Mouse (Mus musculus) erythroblast, embryonic 14.5 days (primary cell): ENCODE results near the gene Ppp1r10. TPM values are rescaled to one million over a fixed set of nuclear protein-coding genes. Genes with fewer than 3 reads are reported as not detected.

Experiments
- H3K27me3 ChIP-seq: 2 replicates; pipeline ENCODE4 v1.6.1; 2012; ENCODE audit warnings: inconsistent platforms; ENCODE audit not compliant: control insufficient read depth
- H3K36me3 ChIP-seq: 2 replicates; pipeline ENCODE4 v1.6.1; 2012; ENCODE audit warnings: mild to moderate bottlenecking, inconsistent platforms; ENCODE audit not compliant: control insufficient read depth
- H3K4me1 ChIP-seq: 2 replicates; pipeline ENCODE4 v1.6.1; 2012; ENCODE audit warnings: inconsistent platforms; ENCODE audit not compliant: control insufficient read depth
- H3K4me3 ChIP-seq: replicated peaks from 2 replicates; pipeline ENCODE3; 2012; ENCODE audit warnings: moderate library complexity, mild to moderate bottlenecking, inconsistent platforms
- H3K9me3 ChIP-seq: 2 replicates; pipeline ENCODE4 v1.6.1; 2012; ENCODE audit warnings: low read length, inconsistent platforms, mixed read lengths; ENCODE audit not compliant: control insufficient read depth
- GATA1 ChIP-seq: IDR thresholded peaks from 2 replicates; pipeline ENCODE4 v1.6.1; 2012; ENCODE audit warnings: low read length, inconsistent platforms, mixed read lengths
- TAL1 ChIP-seq: IDR thresholded peaks from 3 replicates; pipeline ENCODE4 v1.6.1; 2012; ENCODE audit warnings: low read length, inconsistent platforms, mixed read lengths
- polyA plus RNA-seq: library from polyadenylated mRNA; stranded (reverse); fragments of >175 nt; gene quantifications from 2 replicates; pipeline ENCODE4 v1.2.3, GENCODE M21; 2012

Gene Ppp1r10
- polyA plus RNA-seq, 1 experiment, result 6.3 TPM

- no peaks in the 10 kb centered on the region; the same call in 1 of the 2 replicates for H3K36me3 ChIP-seq
- peaks cover 31% of the 10 kb centered on the region for H3K27me3 ChIP-seq
- peaks cover 6% of the 10 kb centered on the region for H3K9me3 ChIP-seq
- TF ChIP-seq GATA1 (no peak), TAL1 (no peak)
- no peak overlapping the region for H3K4me3 ChIP-seq
- peaks cover 28% of the 10 kb centered on the region for H3K4me1 ChIP-seq
Measured at GRCm38 (mm10) chr17:35873774-35874519, 42.3 kb upstream of the Ppp1r10 start.

GRCm38 (mm10) chr17:35874721-35875120 is 41.5 kb upstream of the Ppp1r10 start:
- H3K36me3 ChIP-seq, result no peaks in the 10 kb centered on the region; the same call in 1 of the 2 replicates
- peaks cover 23% of the 10 kb centered on the region for H3K27me3 ChIP-seq
- peaks cover 25% of the 10 kb centered on the region for H3K4me1 ChIP-seq
- H3K4me3 ChIP-seq, result no peak overlapping the region
- peaks cover 6% of the 10 kb centered on the region for H3K9me3 ChIP-seq
- TF ChIP-seq TAL1 (no peak), GATA1 (no peak)

DNA sequence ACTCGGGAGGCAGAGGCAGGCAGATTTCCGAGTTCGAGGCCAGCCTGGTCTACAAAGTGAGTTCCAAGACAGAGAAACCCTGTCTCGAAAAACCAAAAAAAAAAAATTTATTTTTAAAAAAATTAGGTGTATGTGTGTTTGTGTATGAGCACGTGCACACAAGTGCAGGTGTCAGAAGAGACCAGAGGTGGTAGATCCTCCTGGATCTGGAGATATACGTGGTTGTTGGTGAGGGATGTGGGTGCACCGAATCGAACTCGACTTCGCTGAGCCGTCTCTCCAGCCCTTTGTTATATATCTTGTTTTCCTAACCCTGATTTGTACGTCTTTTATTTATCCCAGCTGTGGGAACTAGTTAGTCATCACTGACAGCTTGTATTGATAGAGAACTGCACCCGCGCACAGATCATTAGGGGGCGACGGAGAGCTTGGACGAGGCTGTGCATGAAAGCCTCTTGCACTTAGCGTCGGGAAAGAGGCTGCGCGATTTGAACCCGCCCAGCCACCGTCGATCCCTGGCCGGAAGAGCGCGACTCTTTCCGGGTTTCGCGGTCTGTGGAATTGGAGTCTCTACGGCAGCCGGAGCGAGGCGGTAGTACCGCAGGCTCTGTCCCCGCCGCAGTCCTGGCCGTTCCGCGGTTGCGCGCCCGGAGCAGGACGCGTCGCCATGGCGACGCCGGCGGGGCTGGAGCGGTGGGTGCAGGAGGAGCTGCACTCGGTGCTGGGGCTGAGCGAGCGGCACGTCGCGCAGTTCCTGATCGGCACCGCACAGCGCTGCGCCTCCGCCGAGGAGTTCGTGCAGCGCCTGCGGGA is 36.8 kb upstream of the Ppp1r10 start, which contains the start of gene Dhx16:
Gene Dhx16, plus strand, starts transcription at position 575 of the 813 bp plus-strand sequence.
- Histone ChIP-seq H3K27me3 (no peaks in the 10 kb centered on the region), H3K4me1 (peaks cover 36% of the 10 kb centered on the region), H3K36me3 (peaks cover 37% of the 10 kb centered on the region), H3K9me3 (peaks cover 8% of the 10 kb centered on the region), H3K4me3 (peak within 1 kb of the TSS; percentile 99)
- TF ChIP-seq GATA1 (no peak), TAL1 (no peak)

- H3K9me3 ChIP-seq, result peaks cover 8% of the 10 kb centered on the region
- TF ChIP-seq GATA1 (no peak), TAL1 (no peak)
- no peak overlapping the region for H3K4me3 ChIP-seq
- no peaks in the 10 kb centered on the region for H3K27me3 ChIP-seq
- H3K4me1 ChIP-seq, result peaks cover 28% of the 10 kb centered on the region
- H3K36me3 ChIP-seq, result peaks cover 72% of the 10 kb centered on the region
Measured at GRCm38 (mm10) chr17:35882924-35883323, 33.3 kb upstream of the Ppp1r10 start.

GRCm38 (mm10) chr17:35883777-35884176 is 32.5 kb upstream of the Ppp1r10 start:
- Histone ChIP-seq H3K4me3 (no peak overlapping the region), H3K27me3 (no peaks in the 10 kb centered on the region), H3K36me3 (peaks cover 80% of the 10 kb centered on the region), H3K4me1 (peaks cover 28% of the 10 kb centered on the region), H3K9me3 (peaks cover 8% of the 10 kb centered on the region)
- TF ChIP-seq GATA1, result no peak
- TF ChIP-seq TAL1, result no peak

- no peak overlapping the region for H3K4me3 ChIP-seq
- H3K36me3 ChIP-seq, result peaks cover 98% of the 10 kb centered on the region
- peaks cover 4% of the 10 kb centered on the region; the same call in 1 of the 2 replicates for H3K4me1 ChIP-seq
- H3K9me3 ChIP-seq, result no peaks in the 10 kb centered on the region; the same call in 1 of the 2 replicates
- H3K27me3 ChIP-seq, result no peaks in the 10 kb centered on the region
- no peak for TF ChIP-seq TAL1
- no peak for TF ChIP-seq GATA1
Measured at GRCm38 (mm10) chr17:35887725-35888124, 28.5 kb upstream of the Ppp1r10 start.

DNA sequence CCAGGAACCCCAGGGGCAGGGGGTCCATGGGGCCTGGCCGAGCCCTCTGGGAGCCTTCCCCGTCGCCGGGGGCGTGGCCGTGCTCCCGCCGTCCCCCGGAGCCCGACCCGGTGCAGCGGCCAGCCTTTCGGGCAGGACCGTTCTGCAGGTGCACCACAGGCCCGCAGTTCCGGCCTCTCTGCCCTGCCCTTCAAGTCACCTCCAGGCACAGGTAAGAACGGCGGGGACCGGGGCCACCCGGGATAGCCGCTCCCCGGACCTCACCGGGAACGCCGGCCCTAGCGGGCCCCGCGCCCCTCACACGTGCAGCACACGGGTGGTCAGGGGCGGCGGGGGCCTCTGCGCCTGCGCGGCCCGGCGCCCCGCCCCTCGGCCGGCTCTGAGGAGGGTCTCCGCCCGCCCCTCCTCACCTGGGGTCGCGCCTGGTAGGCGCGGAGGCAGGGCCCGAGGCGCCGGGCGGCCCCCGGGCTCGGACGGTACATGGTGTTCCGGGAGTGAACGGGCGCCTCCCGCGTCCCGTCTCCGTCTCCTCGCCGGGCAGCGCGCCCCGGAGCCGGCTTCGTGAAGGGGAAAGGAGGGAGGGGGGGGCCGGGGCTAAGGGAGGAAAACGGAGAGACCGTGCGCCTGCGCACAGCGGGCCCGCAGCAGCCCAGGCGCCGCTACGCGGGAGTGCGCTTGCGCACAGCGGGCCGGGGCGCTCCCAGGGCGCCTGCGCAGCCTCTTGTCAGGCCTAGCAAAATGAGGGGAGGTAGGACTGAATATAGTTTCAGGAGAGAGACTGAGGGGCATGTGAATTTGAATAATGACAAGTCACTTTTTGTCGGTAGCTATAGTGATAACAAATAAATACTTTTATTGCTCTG is 19.2 kb upstream of the Ppp1r10 start, which contains the start of gene 2310061I04Rik:
Gene 2310061I04Rik, minus strand, starts transcription at position 651 of the 863 bp plus-strand sequence.
- peaks cover 37% of the 10 kb centered on the region for H3K36me3 ChIP-seq
- TF ChIP-seq TAL1 (no peak), GATA1 (no peak)
- peak within 1 kb of the TSS; percentile 91 for H3K4me3 ChIP-seq
- peaks cover 43% of the 10 kb centered on the region for H3K4me1 ChIP-seq
- H3K9me3 ChIP-seq, result no peaks in the 10 kb centered on the region
- no peaks in the 10 kb centered on the region for H3K27me3 ChIP-seq
